Mouse (Mus musculus): ENCODE data around the gene Dtx4.

DNA sequence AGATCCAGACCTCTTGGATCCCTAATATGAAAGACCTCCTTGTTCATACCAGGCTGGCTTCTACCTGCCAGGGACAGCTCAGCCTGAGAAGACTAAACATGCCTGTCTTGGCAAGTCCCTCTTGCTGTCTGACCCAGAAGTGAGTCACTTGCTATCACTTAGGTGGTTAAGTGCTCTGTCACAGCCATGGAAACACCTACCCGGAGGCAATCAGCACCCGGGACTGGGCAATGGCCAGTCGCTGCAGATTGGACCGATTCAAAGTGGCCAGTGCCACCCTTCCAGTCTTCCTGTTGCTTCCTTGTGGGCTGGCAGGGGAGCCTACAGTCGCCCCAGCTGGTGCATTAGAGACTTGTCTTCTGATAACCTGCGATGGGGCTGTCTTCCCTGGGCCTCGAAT is 9.6 kb downstream of the Dtx4 start:
- no peak for TF ChIP-seq POLR2A (IDR thresholded peaks at IDR 0.05; ENCODE audit: borderline replicate concordance, extremely low read depth, insufficient read depth, insufficient read length, poor library complexity, severe bottlenecking)
- TF ChIP-seq CTCF (IDR thresholded peaks at IDR 0.05; ENCODE audit: borderline replicate concordance, extremely low read depth, insufficient read depth, insufficient read length) = no peak
